ENCODE assay signal across 8 mouse cellular contexts in the genomic region with DNA sequence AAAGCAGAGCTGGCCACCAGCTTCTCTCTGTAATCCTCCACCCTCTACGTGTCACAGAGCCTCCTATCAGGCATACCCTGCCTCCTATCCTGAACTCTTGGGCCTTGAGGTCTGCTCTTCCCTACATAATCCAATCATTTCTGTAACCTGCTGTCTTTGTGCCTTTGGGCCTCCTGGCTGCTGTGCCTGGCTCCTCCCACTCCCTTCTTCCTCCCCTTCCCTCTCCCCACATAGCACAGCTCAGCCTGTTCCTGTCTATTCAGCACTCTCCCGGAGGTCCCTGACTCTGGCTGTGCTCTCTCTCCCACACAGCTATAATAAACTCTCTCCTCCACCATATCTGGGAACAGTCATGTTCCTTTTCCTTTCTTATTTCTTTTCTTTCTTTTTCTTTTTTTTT. TPM values are rescaled to one million over a fixed set of nuclear protein-coding genes. Genes with fewer than 3 reads are reported as not detected.
A peak's percentile ranks its signal among the peaks of the same experiment; 100 is the strongest.
DNase-seq lines count a peak whose midpoint lies in the region; ATAC-seq lines count a peak whose summit lies in the region.

A gene (plus strand): TSS at position 298 of the 400 bp plus-strand sequence.

- H3K4me2 ChIP-seq in kidney, embryonic 15.5 days, result peak within 1 kb of the TSS; percentile 5; the same call in 1 of the 2 replicates
- H3K4me2 ChIP-seq in embryonic facial prominence, embryonic 15.5 days (replicated peaks), result no peak within 1 kb of the TSS
- H3K4me2 ChIP-seq in intestine, embryonic 15.5 days (replicated peaks), result no peak within 1 kb of the TSS
- no peak within 1 kb of the TSS for H3K4me2 ChIP-seq in midbrain, embryonic 16.5 days (ENCODE audit: low read length)

- DNase-seq in kidney, adult 11 months, result no peak
- no peak for DNase-seq in left cerebral cortex, adult 8-10 months (ENCODE audit: low spot score in 2 of 2)
- DNase-seq in gastrocnemius, postnatal 4 days (ENCODE audit: low spot score in 2 of 2), result no peak
- no peak for DNase-seq in right cerebral cortex, postnatal 25 days

- no peak within 1 kb of the TSS for H3K4me3 ChIP-seq in kidney, embryonic 15.5 days (replicated peaks)
- H3K4me3 ChIP-seq in embryonic facial prominence, embryonic 15.5 days (replicated peaks), result no peak within 1 kb of the TSS
- no peak within 1 kb of the TSS for H3K4me3 ChIP-seq in intestine, embryonic 15.5 days (replicated peaks)
- no peak within 1 kb of the TSS for H3K4me3 ChIP-seq in midbrain, embryonic 16.5 days (ENCODE audit: low read depth, low read length)

- H3K9ac ChIP-seq in kidney, embryonic 15.5 days, result no peak within 1 kb of the TSS
- no peak within 1 kb of the TSS for H3K9ac ChIP-seq in embryonic facial prominence, embryonic 15.5 days
- no peak within 1 kb of the TSS for H3K9ac ChIP-seq in intestine, embryonic 15.5 days
- no peak within 1 kb of the TSS for H3K9ac ChIP-seq in midbrain, embryonic 16.5 days (ENCODE audit: low read depth, low read length)

- ATAC-seq in kidney, embryonic 15.5 days (replicated peaks; ENCODE audit: low FRiP score), result peak; percentile 89
- peak; percentile 86 for ATAC-seq in embryonic facial prominence, embryonic 15.5 days (ENCODE audit: insufficient number of reproducible peaks, low FRiP score, low TSS enrichment, low read depth)
- ATAC-seq in intestine, embryonic 15.5 days, result peak; percentile 85
- ATAC-seq in midbrain, embryonic 16.5 days, result peak; percentile 79

- H3K27me3 ChIP-seq in kidney, embryonic 15.5 days, result no peaks in the 10 kb centered on the region
- no peaks in the 10 kb centered on the region for H3K27me3 ChIP-seq in embryonic facial prominence, embryonic 15.5 days
- no peaks in the 10 kb centered on the region for H3K27me3 ChIP-seq in intestine, embryonic 15.5 days (replicated peaks)
- H3K27me3 ChIP-seq in midbrain, embryonic 16.5 days (ENCODE audit: control insufficient read depth, insufficient read depth, low read depth, low read length), result no peaks in the 10 kb centered on the region

- 10% methylated on average over 2 of the region's 2 CpGs for WGBS in kidney, embryonic 15.5 days
- WGBS in embryonic facial prominence, embryonic 15.5 days, result 20% methylated on average over 2 of the region's 2 CpGs
- WGBS in intestine, embryonic 15.5 days, result 16% methylated on average over 2 of the region's 2 CpGs
- 6% methylated on average over 2 of the region's 2 CpGs for WGBS in midbrain, embryonic 16.5 days

- H3K4me1 ChIP-seq in kidney, embryonic 15.5 days, result peaks cover 30% of the 10 kb centered on the region
- H3K4me1 ChIP-seq in embryonic facial prominence, embryonic 15.5 days, result peaks cover 4% of the 10 kb centered on the region; the same call in 1 of the 2 replicates
- H3K4me1 ChIP-seq in intestine, embryonic 15.5 days (replicated peaks), result peaks cover 3% of the 10 kb centered on the region
- 0 out of 2 replicates have a peak, but pooled peaks cover 3% of the 10 kb centered on the region for H3K4me1 ChIP-seq in midbrain, embryonic 16.5 days (ENCODE audit: control insufficient read depth, insufficient read depth, low read length)

- peak within 1 kb of the TSS; percentile 67 for H3K27ac ChIP-seq in kidney, embryonic 15.5 days
- H3K27ac ChIP-seq in embryonic facial prominence, embryonic 15.5 days (replicated peaks), result no peak within 1 kb of the TSS
- 0 out of 2 replicates have a peak within 1 kb of the TSS, but pooled peaks have one; percentile 3 for H3K27ac ChIP-seq in intestine, embryonic 15.5 days
- no peak within 1 kb of the TSS for H3K27ac ChIP-seq in midbrain, embryonic 16.5 days (ENCODE audit: low read length)

- no peaks in the 10 kb centered on the region for H3K9me3 ChIP-seq in kidney, embryonic 15.5 days (replicated peaks)
- H3K9me3 ChIP-seq in embryonic facial prominence, embryonic 15.5 days (replicated peaks), result no peaks in the 10 kb centered on the region
- H3K9me3 ChIP-seq in intestine, embryonic 15.5 days, result no peaks in the 10 kb centered on the region
- no peaks in the 10 kb centered on the region for H3K9me3 ChIP-seq in midbrain, embryonic 16.5 days (replicated peaks; ENCODE audit: control insufficient read depth, low read length, poor library complexity, severe bottlenecking)

- no peaks in the 10 kb centered on the region for H3K36me3 ChIP-seq in kidney, embryonic 15.5 days
- no peaks in the 10 kb centered on the region for H3K36me3 ChIP-seq in embryonic facial prominence, embryonic 15.5 days
- no peaks in the 10 kb centered on the region for H3K36me3 ChIP-seq in intestine, embryonic 15.5 days
- H3K36me3 ChIP-seq in midbrain, embryonic 16.5 days (ENCODE audit: control insufficient read depth, insufficient read depth, low read length), result no peaks in the 10 kb centered on the region

RNA-seq across cellular contexts. Expression of the gene that starts here (rescaled TPM):
- polyA plus RNA-seq in kidney, embryonic 15.5 days (2015; fragmentation: Nextera tagmentation; extraction: Ambion mirVana), result 7.8 and 9.0 TPM in 2 replicates
- 6.5 and 6.7 TPM in 2 replicates for polyA plus RNA-seq in embryonic facial prominence, embryonic 15.5 days (2015; fragmentation: Nextera tagmentation; extraction: Ambion mirVana)
- 8.3 and 8.8 TPM in 2 replicates for polyA plus RNA-seq in intestine, embryonic 15.5 days (2015; fragmentation: Nextera tagmentation; extraction: Ambion mirVana)
- 1.9 and 2.3 TPM in 2 replicates for polyA plus RNA-seq in midbrain, embryonic 16.5 days (2015; fragmentation: Nextera tagmentation; extraction: Ambion mirVana)
- total RNA-seq in left cerebral cortex, adult 8-10 months (2022), result 10 to 100 TPM in 1 of 4 experiments, 1 to 10 TPM in 3; 3.7 to 10.2 (median 6.4) TPM
- total RNA-seq in gastrocnemius, postnatal 4 days (2021), result 1 to 10 TPM; 4.5 to 5.6 TPM

Comparison
In these comparisons a context has a peak if more than half of its experiments do, and no peak if none do; other contexts are left out.
1. H3K27ac ChIP-seq: peak in kidney, embryonic 15.5 days (single experiment) and intestine, embryonic 15.5 days (single experiment); none in embryonic facial prominence, embryonic 15.5 days (single experiment) and midbrain, embryonic 16.5 days (single experiment).
2. Peak in every context shown above with its lines, with median percentiles within 50 percentile points of each other: ATAC-seq.